Mouse (Mus musculus) G1E (cell line): ENCODE results near the gene Mesp2.

Source experiments
- CTCF ChIP-seq: IDR thresholded peaks from 2 replicates; pipeline ENCODE4 v1.5.1; 2012; ENCODE audit warnings: low read depth, low read length, inconsistent platforms, mixed read lengths
- GATA1 ChIP-seq: IDR thresholded peaks from 2 replicates; pipeline ENCODE4 v1.6.1; 2012; ENCODE audit warnings: borderline replicate concordance, low read length, inconsistent platforms, mixed read lengths
- GATA2 ChIP-seq: IDR thresholded peaks from 2 replicates; pipeline ENCODE4 v1.6.1; 2012; ENCODE audit warnings: low read depth, low read length, inconsistent platforms, borderline replicate concordance
- POLR2AphosphoS5 ChIP-seq: IDR thresholded peaks from 2 replicates; pipeline ENCODE4 v1.6.1; 2012; ENCODE audit warnings: low read depth, low read length, inconsistent platforms; ENCODE audit not compliant: insufficient replicate concordance
- TAL1 ChIP-seq: conservative IDR thresholded peaks from 2 replicates; pipeline ENCODE4 v1.6.1; 2012; ENCODE audit warnings: low read depth, low read length, inconsistent platforms, mixed read lengths

- TF ChIP-seq TAL1 (no peak), CTCF (no peak), POLR2AphosphoS5 (no peak), GATA2 (no peak), GATA1 (no peak)
Observed at GRCm38 (mm10) chr7:79861794-79862193, 51.3 kb downstream of the Mesp2 start.
